Mouse (Mus musculus) CD4-positive naive resting alpha-beta T cell, adult 57 days (primary cell): Measurements from ENCODE around the gene 1700010I14Rik. TPM values are rescaled to one million over a fixed set of nuclear protein-coding genes. Genes with fewer than 3 reads are reported as not detected.

ENCODE experiments used
- total RNA-seq: library from RNA; stranded (reverse); gene quantifications from one replicate; pipeline ENCODE4 v1.2.4, GENCODE M21; 2023

Gene 1700010I14Rik
- total RNA-seq = 3.8 TPM

GRCm38 (mm10) chr17:8988119-8988807 lies at the start of gene 1700010I14Rik:
TSS of gene 1700010I14Rik (plus strand) at chr17:8988333.

